8 mouse cellular contexts compared by ENCODE assay signal in genomic region chr17:29321765-29322602, GRCm38 (mm10). TPM values are rescaled to one million over a fixed set of nuclear protein-coding genes. Genes with fewer than 3 reads are reported as not detected.
A peak's percentile ranks its signal among the peaks of the same experiment; 100 is the strongest.
DNase-seq lines count a peak whose midpoint lies in the region; ATAC-seq and TF ChIP-seq lines count a peak whose summit lies in the region.

No protein-coding gene starts in this region.

- H3K9ac ChIP-seq in forebrain, embryonic 11.5 days (ENCODE audit: low read length), result no peak overlapping the region
- no peak overlapping the region for H3K9ac ChIP-seq in forebrain, embryonic 16.5 days (replicated peaks; ENCODE audit: low read depth, low read length)
- no peak overlapping the region for H3K9ac ChIP-seq in liver, embryonic 11.5 days (ENCODE audit: low read depth, low read length)
- no peak overlapping the region for H3K9ac ChIP-seq in liver, postnatal 0 days (replicated peaks)
- H3K9ac ChIP-seq in intestine, embryonic 16.5 days (ENCODE audit: low read depth, low read length), result no peak overlapping the region
- H3K9ac ChIP-seq in neural tube, embryonic 13.5 days, result 0 out of 2 replicates have a peak overlapping the region, but pooled peaks have one; percentile 38

- WGBS in forebrain, embryonic 11.5 days, result 8% methylated on average over 41 of the region's 41 CpGs
- WGBS in forebrain, embryonic 16.5 days, result 20% methylated on average over 41 of the region's 41 CpGs
- WGBS in liver, embryonic 11.5 days, result 25% methylated on average over 41 of the region's 41 CpGs
- WGBS in liver, postnatal 0 days (ENCODE audit: insufficient replicate concordance), result 60% methylated on average over 41 of the region's 41 CpGs
- WGBS in intestine, embryonic 16.5 days, result 33% methylated on average over 41 of the region's 41 CpGs
- WGBS in neural tube, embryonic 13.5 days, result 13% methylated on average over 41 of the region's 41 CpGs

- no peaks in the 10 kb centered on the region for H3K36me3 ChIP-seq in forebrain, embryonic 11.5 days (ENCODE audit: control insufficient read depth, insufficient read depth, low read length)
- H3K36me3 ChIP-seq in forebrain, embryonic 16.5 days (ENCODE audit: control insufficient read depth, insufficient read depth), result no peaks in the 10 kb centered on the region
- no peaks in the 10 kb centered on the region for H3K36me3 ChIP-seq in liver, embryonic 11.5 days (ENCODE audit: control insufficient read depth, insufficient read depth, low read length)
- H3K36me3 ChIP-seq in liver, postnatal 0 days (replicated peaks; ENCODE audit: insufficient read depth, low read length), result no peaks in the 10 kb centered on the region
- no peaks in the 10 kb centered on the region for H3K36me3 ChIP-seq in intestine, embryonic 16.5 days (ENCODE audit: control insufficient read depth, insufficient read depth, low read length)
- no peaks in the 10 kb centered on the region for H3K36me3 ChIP-seq in neural tube, embryonic 13.5 days

- no peak overlapping the region for H3K4me3 ChIP-seq in forebrain, embryonic 11.5 days (ENCODE audit: low read depth, low read length)
- H3K4me3 ChIP-seq in forebrain, embryonic 16.5 days (replicated peaks; ENCODE audit: low read length), result no peak overlapping the region
- H3K4me3 ChIP-seq in liver, embryonic 11.5 days (ENCODE audit: low read depth, low read length), result peak overlapping the region; percentile 7; the same call in 1 of the 2 replicates
- no peak overlapping the region for H3K4me3 ChIP-seq in liver, postnatal 0 days (ENCODE audit: low read depth, low read length)
- H3K4me3 ChIP-seq in intestine, embryonic 16.5 days (ENCODE audit: low read length), result peak overlapping the region; percentile 23
- H3K4me3 ChIP-seq in neural tube, embryonic 13.5 days, result no peak overlapping the region

- H3K4me2 ChIP-seq in forebrain, embryonic 11.5 days (ENCODE audit: low read depth, low read length, severe bottlenecking), result peak overlapping the region; percentile 19; the same call in 1 of the 2 replicates
- H3K4me2 ChIP-seq in forebrain, embryonic 16.5 days (ENCODE audit: low read length), result no peak overlapping the region
- peak overlapping the region; percentile 45 for H3K4me2 ChIP-seq in liver, embryonic 11.5 days
- no peak overlapping the region; the same call in 1 of the 2 replicates for H3K4me2 ChIP-seq in liver, postnatal 0 days (ENCODE audit: low read depth, low read length)
- H3K4me2 ChIP-seq in intestine, embryonic 16.5 days (ENCODE audit: low read depth, low read length), result peak overlapping the region; percentile 49
- peak overlapping the region; percentile 16; the same call in 1 of the 2 replicates for H3K4me2 ChIP-seq in neural tube, embryonic 13.5 days

- no peaks in the 10 kb centered on the region for H3K9me3 ChIP-seq in forebrain, embryonic 11.5 days (ENCODE audit: control insufficient read depth, low read length)
- no peaks in the 10 kb centered on the region for H3K9me3 ChIP-seq in forebrain, embryonic 16.5 days (ENCODE audit: control insufficient read depth, low read length)
- H3K9me3 ChIP-seq in liver, embryonic 11.5 days (ENCODE audit: control insufficient read depth, low read length), result no peaks in the 10 kb centered on the region
- H3K9me3 ChIP-seq in liver, postnatal 0 days (ENCODE audit: low read length), result no peaks in the 10 kb centered on the region
- H3K9me3 ChIP-seq in intestine, embryonic 16.5 days (ENCODE audit: control insufficient read depth, low read length), result no peaks in the 10 kb centered on the region
- H3K9me3 ChIP-seq in neural tube, embryonic 13.5 days, result no peaks in the 10 kb centered on the region

- H3K27ac ChIP-seq in forebrain, embryonic 11.5 days (ENCODE audit: low read depth, low read length), result no peak overlapping the region
- H3K27ac ChIP-seq in forebrain, embryonic 16.5 days (ENCODE audit: low read length), result no peak overlapping the region
- H3K27ac ChIP-seq in liver, embryonic 11.5 days (ENCODE audit: low read depth, low read length), result no peak overlapping the region
- H3K27ac ChIP-seq in liver, postnatal 0 days (ENCODE audit: low read depth), result no peak overlapping the region
- H3K27ac ChIP-seq in intestine, embryonic 16.5 days (ENCODE audit: low read length), result no peak overlapping the region
- no peak overlapping the region for H3K27ac ChIP-seq in neural tube, embryonic 13.5 days (replicated peaks)

- no peak for TF ChIP-seq CTCF in liver, postnatal 0 days (IDR thresholded peaks at IDR 0.05; ENCODE audit: low read depth)

- H3K4me1 ChIP-seq in forebrain, embryonic 11.5 days (replicated peaks; ENCODE audit: control insufficient read depth, insufficient read depth, low read length), result peaks cover 12% of the 10 kb centered on the region
- H3K4me1 ChIP-seq in forebrain, embryonic 16.5 days (replicated peaks; ENCODE audit: control insufficient read depth, insufficient read depth, low read length), result peaks cover 11% of the 10 kb centered on the region
- H3K4me1 ChIP-seq in liver, embryonic 11.5 days (replicated peaks; ENCODE audit: control insufficient read depth, insufficient read depth, low read length), result peaks cover 24% of the 10 kb centered on the region
- H3K4me1 ChIP-seq in liver, postnatal 0 days (ENCODE audit: insufficient read depth), result no peaks in the 10 kb centered on the region; the same call in 1 of the 2 replicates
- H3K4me1 ChIP-seq in intestine, embryonic 16.5 days (ENCODE audit: control insufficient read depth, insufficient read depth, low read length), result peaks cover 15% of the 10 kb centered on the region
- H3K4me1 ChIP-seq in neural tube, embryonic 13.5 days (replicated peaks), result peaks cover 34% of the 10 kb centered on the region

- DNase-seq in forebrain, embryonic 11.5 days (ENCODE audit: low spot score), result peak; percentile 69
- no peak for DNase-seq in liver, embryonic 11.5 days (ENCODE audit: low spot score)
- DNase-seq in liver, postnatal 0 days, result no peak
- DNase-seq in frontal cortex, adult 2 months (ENCODE audit: extremely low spot score in 1 of 2, low spot score in 1 of 2), result no peak

- peaks cover 24% of the 10 kb centered on the region for H3K27me3 ChIP-seq in forebrain, embryonic 11.5 days (ENCODE audit: control insufficient read depth, insufficient read depth, low read length)
- H3K27me3 ChIP-seq in forebrain, embryonic 16.5 days (replicated peaks; ENCODE audit: control insufficient read depth, insufficient read depth, low read length), result peaks cover 8% of the 10 kb centered on the region
- peaks cover 43% of the 10 kb centered on the region for H3K27me3 ChIP-seq in liver, embryonic 11.5 days (replicated peaks; ENCODE audit: control insufficient read depth, insufficient read depth, low read length)
- 0 out of 2 replicates have a peak, but pooled peaks cover 9% of the 10 kb centered on the region for H3K27me3 ChIP-seq in liver, postnatal 0 days (ENCODE audit: insufficient read depth, low read length)
- H3K27me3 ChIP-seq in intestine, embryonic 16.5 days (replicated peaks; ENCODE audit: control insufficient read depth, insufficient read depth, low read length), result peaks cover 22% of the 10 kb centered on the region
- peaks cover 47% of the 10 kb centered on the region for H3K27me3 ChIP-seq in neural tube, embryonic 13.5 days

- no peak for TF ChIP-seq EP300 in liver, postnatal 0 days (IDR thresholded peaks at IDR 0.05; ENCODE audit: low read depth)

- no peak for ATAC-seq in forebrain, embryonic 11.5 days (replicated peaks; ENCODE audit: low FRiP score)
- ATAC-seq in forebrain, embryonic 16.5 days, result no peak
- ATAC-seq in liver, embryonic 11.5 days (replicated peaks; ENCODE audit: low FRiP score), result no peak
- no peak for ATAC-seq in liver, postnatal 0 days
- peak; percentile 68 for ATAC-seq in intestine, embryonic 16.5 days
- ATAC-seq in neural tube, embryonic 13.5 days (ENCODE audit: low read depth), result no peak
- no peak for ATAC-seq in CD4-positive, CD25-positive, alpha-beta regulatory T cell, adult 4 months

RNA-seq across cellular contexts. Expression of gene Pi16, which starts 4.5 kb away (rescaled TPM):
- polyA plus RNA-seq in forebrain, embryonic 11.5 days (2014; fragmentation: Nextera tagmentation; extraction: Ambion mirVana), result 0.59 and 0.72 TPM in 2 replicates
- polyA plus RNA-seq in forebrain, embryonic 16.5 days (2015; fragmentation: Nextera tagmentation; extraction: Ambion mirVana), result 1.2 and 2.0 TPM in 2 replicates
- polyA plus RNA-seq in liver, embryonic 11.5 days (2014; fragmentation: Nextera tagmentation; extraction: Ambion mirVana), result 0.32 and 0.51 TPM in 2 replicates
- 2.1 and 2.2 TPM in 2 replicates for polyA plus RNA-seq in liver, postnatal 0 days (2015; fragmentation: Nextera tagmentation; extraction: Ambion mirVana)
- polyA plus RNA-seq in intestine, embryonic 16.5 days (2015; fragmentation: Nextera tagmentation; extraction: Ambion mirVana), result 0.88 and 1.1 TPM in 2 replicates
- polyA plus RNA-seq in neural tube, embryonic 13.5 days (2015; fragmentation: Nextera tagmentation; extraction: Ambion mirVana), result 1.5 and 1.8 TPM in 2 replicates
- 0.97 and 1.1 TPM in 2 replicates for polyA plus RNA-seq in frontal cortex, adult 2 months (2012; rRNA removed)
- under 1 TPM; 0.44 to 0.57 TPM for polyA plus RNA-seq in CD4-positive, CD25-positive, alpha-beta regulatory T cell, adult 4 months (2017; shearing (Covaris generic))

RNA-seq across cellular contexts. Expression of gene Mtch1, which starts 25.8 kb away (rescaled TPM):
- 332 and 420 TPM in 2 replicates for polyA plus RNA-seq in forebrain, embryonic 11.5 days (2014; fragmentation: Nextera tagmentation; extraction: Ambion mirVana)
- 417 and 434 TPM in 2 replicates for polyA plus RNA-seq in forebrain, embryonic 16.5 days (2015; fragmentation: Nextera tagmentation; extraction: Ambion mirVana)
- 147 and 149 TPM in 2 replicates for polyA plus RNA-seq in liver, embryonic 11.5 days (2014; fragmentation: Nextera tagmentation; extraction: Ambion mirVana)
- 49.0 and 57.5 TPM in 2 replicates for polyA plus RNA-seq in liver, postnatal 0 days (2015; fragmentation: Nextera tagmentation; extraction: Ambion mirVana)
- polyA plus RNA-seq in intestine, embryonic 16.5 days (2015; fragmentation: Nextera tagmentation; extraction: Ambion mirVana), result 31.7 and 146 TPM in 2 replicates
- 467 and 490 TPM in 2 replicates for polyA plus RNA-seq in neural tube, embryonic 13.5 days (2015; fragmentation: Nextera tagmentation; extraction: Ambion mirVana)
- 548 and 552 TPM in 2 replicates for polyA plus RNA-seq in frontal cortex, adult 2 months (2012; rRNA removed)
- 10 to 100 TPM; 11.0 to 13.9 TPM for polyA plus RNA-seq in CD4-positive, CD25-positive, alpha-beta regulatory T cell, adult 4 months (2017; shearing (Covaris generic))

RNA-seq across cellular contexts. Expression of gene Fgd2, which starts 38.7 kb away (rescaled TPM):
- polyA plus RNA-seq in forebrain, embryonic 11.5 days (2014; fragmentation: Nextera tagmentation; extraction: Ambion mirVana), result 2.4 TPM in 2 replicates
- 5.5 and 9.7 TPM in 2 replicates for polyA plus RNA-seq in forebrain, embryonic 16.5 days (2015; fragmentation: Nextera tagmentation; extraction: Ambion mirVana)
- polyA plus RNA-seq in liver, embryonic 11.5 days (2014; fragmentation: Nextera tagmentation; extraction: Ambion mirVana), result 6.0 and 6.7 TPM in 2 replicates
- 6.3 and 8.9 TPM in 2 replicates for polyA plus RNA-seq in liver, postnatal 0 days (2015; fragmentation: Nextera tagmentation; extraction: Ambion mirVana)
- polyA plus RNA-seq in intestine, embryonic 16.5 days (2015; fragmentation: Nextera tagmentation; extraction: Ambion mirVana), result 9.8 and 11.5 TPM in 2 replicates
- 3.7 and 4.2 TPM in 2 replicates for polyA plus RNA-seq in neural tube, embryonic 13.5 days (2015; fragmentation: Nextera tagmentation; extraction: Ambion mirVana)
- 11.0 and 14.7 TPM in 2 replicates for polyA plus RNA-seq in frontal cortex, adult 2 months (2012; rRNA removed)
- 1 to 10 TPM in 1 of 2 experiments, under 1 TPM in 1; 0.65 to 9.4 TPM for polyA plus RNA-seq in CD4-positive, CD25-positive, alpha-beta regulatory T cell, adult 4 months (2017; shearing (Covaris generic))

RNA-seq across cellular contexts. Expression of gene BC004004, which starts 53.4 kb away (rescaled TPM):
- 58.2 and 61.5 TPM in 2 replicates for polyA plus RNA-seq in forebrain, embryonic 11.5 days (2014; fragmentation: Nextera tagmentation; extraction: Ambion mirVana)
- 102 and 108 TPM in 2 replicates for polyA plus RNA-seq in forebrain, embryonic 16.5 days (2015; fragmentation: Nextera tagmentation; extraction: Ambion mirVana)
- 70.9 and 72.7 TPM in 2 replicates for polyA plus RNA-seq in liver, embryonic 11.5 days (2014; fragmentation: Nextera tagmentation; extraction: Ambion mirVana)
- polyA plus RNA-seq in liver, postnatal 0 days (2015; fragmentation: Nextera tagmentation; extraction: Ambion mirVana), result 101 and 105 TPM in 2 replicates
- 82.9 and 85.6 TPM in 2 replicates for polyA plus RNA-seq in intestine, embryonic 16.5 days (2015; fragmentation: Nextera tagmentation; extraction: Ambion mirVana)
- 98.2 and 125 TPM in 2 replicates for polyA plus RNA-seq in neural tube, embryonic 13.5 days (2015; fragmentation: Nextera tagmentation; extraction: Ambion mirVana)
- polyA plus RNA-seq in frontal cortex, adult 2 months (2012; rRNA removed), result 79.2 and 84.2 TPM in 2 replicates
- 100 to 1,000 TPM in 1 of 2 experiments, 10 to 100 TPM in 1; 98.0 to 123 TPM for polyA plus RNA-seq in CD4-positive, CD25-positive, alpha-beta regulatory T cell, adult 4 months (2017; shearing (Covaris generic))

RNA-seq across cellular contexts. Expression of gene Ppil1, which starts 58.0 kb away (rescaled TPM):
- 180 and 188 TPM in 2 replicates for polyA plus RNA-seq in forebrain, embryonic 11.5 days (2014; fragmentation: Nextera tagmentation; extraction: Ambion mirVana)
- 118 and 125 TPM in 2 replicates for polyA plus RNA-seq in forebrain, embryonic 16.5 days (2015; fragmentation: Nextera tagmentation; extraction: Ambion mirVana)
- 200 and 201 TPM in 2 replicates for polyA plus RNA-seq in liver, embryonic 11.5 days (2014; fragmentation: Nextera tagmentation; extraction: Ambion mirVana)
- 36.1 and 42.1 TPM in 2 replicates for polyA plus RNA-seq in liver, postnatal 0 days (2015; fragmentation: Nextera tagmentation; extraction: Ambion mirVana)
- polyA plus RNA-seq in intestine, embryonic 16.5 days (2015; fragmentation: Nextera tagmentation; extraction: Ambion mirVana), result 133 and 153 TPM in 2 replicates
- polyA plus RNA-seq in neural tube, embryonic 13.5 days (2015; fragmentation: Nextera tagmentation; extraction: Ambion mirVana), result 100 and 110 TPM in 2 replicates
- 21.7 and 23.7 TPM in 2 replicates for polyA plus RNA-seq in frontal cortex, adult 2 months (2012; rRNA removed)
- 100 to 1,000 TPM in 1 of 2 experiments, 10 to 100 TPM in 1; 72.7 to 101 TPM for polyA plus RNA-seq in CD4-positive, CD25-positive, alpha-beta regulatory T cell, adult 4 months (2017; shearing (Covaris generic))

Comparison
In these comparisons a context has a peak if more than half of its experiments do, and no peak if none do; other contexts are left out.
1. H3K4me2 ChIP-seq: peak in forebrain, embryonic 11.5 days (single experiment), liver, embryonic 11.5 days (single experiment), intestine, embryonic 16.5 days (single experiment) and neural tube, embryonic 13.5 days (single experiment); none in forebrain, embryonic 16.5 days (single experiment) and liver, postnatal 0 days (single experiment).
2. H3K4me3 ChIP-seq: peak in liver, embryonic 11.5 days (single experiment) and intestine, embryonic 16.5 days (single experiment); none in forebrain, embryonic 11.5 days (single experiment), forebrain, embryonic 16.5 days (single experiment), liver, postnatal 0 days (single experiment) and neural tube, embryonic 13.5 days (single experiment).